Mouse (Mus musculus): ENCODE data around the gene Slc38a4.

GRCm38 (mm10) chr15:97060973-97061372 lies 5.2 kb upstream of the Slc38a4 start:
- TF ChIP-seq CTCF (IDR thresholded peaks at IDR 0.05; ENCODE audit: extremely low read depth, insufficient read length, insufficient replicate concordance, low read depth, low read length) (no peak), POLR2A (IDR thresholded peaks at IDR 0.05; ENCODE audit: low read depth, low read length) (no peak)
